Mouse (Mus musculus) c-Kit-negative CD71-positive TER-119-positive erythroid progenitor cells, embryonic 14.5 days (primary cell): Measurements from ENCODE around the gene Ccrl2.
A peak's percentile ranks its signal among the peaks of the same experiment; 100 is the strongest.

Experiments used
- DNase-seq: peaks from one replicate; pipeline ENCODE4 v3.0.0-alpha.2; 2013; ENCODE audit warnings: low read depth, low spot score

The Ccrl2 gene

DNA sequence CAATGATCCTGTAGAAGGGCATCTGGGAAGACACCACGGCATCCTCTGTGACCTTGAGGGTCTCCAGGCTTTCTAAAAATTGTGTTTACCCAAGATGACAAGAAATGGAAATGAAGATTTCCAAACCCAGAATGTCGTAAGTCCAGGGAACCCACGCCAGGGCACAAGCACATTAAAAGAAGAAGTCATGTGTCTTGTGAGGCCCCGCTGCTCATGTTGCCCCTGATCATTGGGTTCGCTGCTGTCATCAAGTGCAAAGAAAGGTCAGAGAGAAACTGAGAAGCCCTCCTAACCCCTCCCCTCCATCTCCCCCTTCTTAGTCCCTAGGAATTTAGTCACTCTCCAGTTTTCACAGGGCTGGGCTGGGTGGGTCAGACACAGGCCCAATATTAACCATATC lies 5.5 kb upstream of the Ccrl2 start:
- DNase-seq = no peak

DNA sequence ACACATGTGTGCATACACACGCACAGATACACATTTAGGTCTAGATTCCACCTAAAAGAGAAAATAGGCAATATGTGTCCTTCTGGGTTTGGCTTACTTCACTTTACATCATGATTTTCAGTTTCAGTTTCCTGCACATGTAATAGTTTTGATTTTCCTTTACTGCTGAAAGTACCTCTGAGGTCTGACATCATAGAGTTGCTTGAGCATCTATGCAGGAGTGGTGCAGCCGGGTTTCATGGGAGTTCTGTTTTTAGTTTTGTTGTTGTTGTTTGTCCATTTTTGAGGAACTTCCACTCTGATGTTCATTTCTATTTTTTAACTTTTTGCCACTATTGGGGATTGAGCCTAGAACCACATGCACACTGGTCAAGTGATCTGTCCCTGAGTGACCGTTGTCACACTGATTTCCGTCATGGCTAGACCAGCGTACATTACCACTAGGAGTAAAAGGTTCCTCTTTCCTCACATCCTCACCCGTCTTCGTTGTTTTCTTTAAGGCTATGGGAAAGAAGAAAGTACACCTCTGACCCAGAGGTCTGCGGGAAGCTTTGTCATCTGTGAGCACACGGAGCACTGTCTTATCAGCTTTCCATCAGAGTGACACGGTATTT lies 1.7 kb upstream of the Ccrl2 start:
- no peak for DNase-seq

DNA sequence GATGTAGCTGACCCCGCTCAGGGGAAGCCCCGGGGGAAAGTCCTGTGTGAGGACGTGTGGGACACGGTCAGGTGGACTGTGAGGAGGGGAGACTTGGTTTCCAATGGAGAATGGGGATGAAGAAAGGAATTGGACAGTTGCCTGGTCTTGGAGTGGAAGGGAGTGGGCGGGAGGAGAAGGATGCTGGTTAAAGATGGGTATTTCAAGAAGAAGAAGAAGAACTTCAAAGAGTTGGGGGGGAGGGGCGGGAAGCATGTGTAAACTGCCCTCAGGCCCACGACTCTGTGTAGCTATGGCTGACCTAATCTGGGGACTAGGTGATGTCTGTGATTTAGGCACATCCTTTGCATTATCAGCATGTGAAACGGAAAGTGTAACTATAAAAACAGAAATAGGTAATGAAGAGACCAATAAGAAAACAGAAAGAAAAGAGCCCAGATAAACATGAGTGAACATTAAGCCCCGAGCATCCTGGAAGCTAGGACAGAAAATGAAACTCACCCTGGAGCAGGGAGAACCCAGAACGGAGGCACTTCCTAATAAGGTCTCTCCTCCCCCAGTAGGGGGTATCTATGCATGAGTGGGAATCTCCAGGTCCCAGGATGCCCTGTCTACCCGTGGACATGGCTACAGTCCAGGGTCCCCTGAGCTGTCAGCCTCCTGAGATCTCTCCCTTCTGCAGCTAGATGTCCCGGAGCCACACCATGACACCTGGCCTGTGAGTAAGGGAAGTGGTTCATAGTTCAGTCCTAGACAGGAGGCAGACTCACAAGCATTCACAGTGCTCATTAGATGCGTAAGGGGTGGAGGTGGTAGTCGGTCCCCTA lies 438 bp upstream of the Ccrl2 start:
- DNase-seq = peak; percentile 29

DNA sequence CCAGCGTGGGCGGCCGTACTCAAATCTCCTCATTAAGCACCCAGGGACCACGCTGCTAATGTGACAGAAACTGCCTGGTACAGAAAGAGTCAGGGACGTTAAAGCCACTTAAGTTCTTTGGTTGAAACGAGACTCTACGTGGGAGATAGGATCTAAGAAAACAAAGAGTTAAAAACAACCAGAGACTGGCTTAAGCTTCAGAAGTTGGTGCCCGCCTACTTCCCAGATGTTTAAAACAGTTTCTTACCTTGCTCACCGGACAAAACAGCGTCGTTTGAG lies 861 bp downstream of the Ccrl2 start:
- no peak for DNase-seq

DNA sequence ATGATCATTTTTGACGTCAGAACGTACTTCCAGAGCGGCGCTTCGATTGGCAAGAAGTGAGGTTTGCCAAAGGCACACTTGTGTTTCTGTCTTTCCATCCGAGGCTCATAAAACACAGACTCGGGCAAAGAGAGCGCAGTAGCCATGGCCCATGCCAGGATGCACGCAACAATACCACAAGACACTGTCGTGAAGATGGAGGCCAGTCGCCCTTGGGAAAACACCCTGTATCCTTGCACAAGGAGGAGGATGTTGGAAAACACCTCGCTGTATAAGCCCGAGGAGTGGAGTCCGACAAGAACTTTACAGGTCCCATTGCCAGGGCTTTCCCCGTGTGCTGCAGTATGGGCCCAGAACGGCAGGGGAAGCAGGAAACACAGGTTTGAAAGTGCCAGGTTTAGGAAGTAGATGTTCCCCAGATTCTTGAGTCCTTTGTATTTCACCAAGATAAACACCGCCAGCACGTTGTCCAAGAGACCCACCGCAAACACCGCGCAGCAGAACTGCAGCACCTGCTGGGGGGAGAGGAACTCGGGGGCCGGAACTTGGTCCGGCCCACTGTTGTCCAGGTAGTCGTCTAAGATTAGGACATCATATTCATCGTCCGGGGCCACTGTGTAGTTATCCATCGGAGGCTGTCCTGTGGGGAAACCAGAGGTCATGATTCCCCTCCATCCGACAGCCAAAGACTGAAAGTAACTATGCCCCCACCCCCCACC lies 1.4 kb downstream of the Ccrl2 start:
- no peak for DNase-seq

DNA sequence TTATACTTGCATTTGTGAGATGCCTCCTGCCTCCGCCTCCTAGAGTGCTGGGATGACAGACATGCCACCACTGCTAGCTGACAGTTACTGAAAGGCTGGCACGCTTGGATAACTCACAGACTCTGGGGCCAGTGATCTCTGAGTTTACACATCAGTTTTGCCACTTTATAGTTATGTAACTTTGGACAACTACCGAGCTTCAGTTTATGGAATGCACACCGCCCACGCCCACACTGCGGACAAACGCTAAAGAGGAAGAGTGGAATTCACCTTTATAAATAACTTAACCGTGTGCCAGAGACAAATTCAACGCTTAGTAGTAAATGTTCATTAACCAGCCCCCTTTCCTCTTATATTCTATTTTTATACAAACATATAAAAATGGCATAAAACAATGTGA lies 2.4 kb downstream of the Ccrl2 start:
- no peak for DNase-seq

DNA sequence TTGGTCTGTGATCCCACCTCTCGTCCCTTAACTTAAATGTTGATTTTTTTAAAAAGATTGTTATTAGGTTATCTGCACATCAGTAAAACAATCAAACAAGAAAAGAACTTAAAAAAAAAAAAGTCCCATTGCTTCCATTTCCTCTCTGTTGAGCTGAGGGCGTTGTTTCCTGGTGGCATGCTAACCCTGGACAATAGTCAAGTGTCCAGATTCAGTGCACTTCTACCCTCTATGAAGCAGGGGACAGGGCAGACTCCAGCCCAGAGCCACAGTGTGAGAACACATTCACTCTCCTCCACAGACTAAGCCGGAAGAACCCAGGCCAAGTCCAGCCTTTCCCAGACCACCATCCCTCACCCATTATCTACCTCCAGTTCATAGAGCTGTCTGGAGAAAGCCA lies 8.9 kb downstream of the Ccrl2 start:
- no peak for DNase-seq

DNA sequence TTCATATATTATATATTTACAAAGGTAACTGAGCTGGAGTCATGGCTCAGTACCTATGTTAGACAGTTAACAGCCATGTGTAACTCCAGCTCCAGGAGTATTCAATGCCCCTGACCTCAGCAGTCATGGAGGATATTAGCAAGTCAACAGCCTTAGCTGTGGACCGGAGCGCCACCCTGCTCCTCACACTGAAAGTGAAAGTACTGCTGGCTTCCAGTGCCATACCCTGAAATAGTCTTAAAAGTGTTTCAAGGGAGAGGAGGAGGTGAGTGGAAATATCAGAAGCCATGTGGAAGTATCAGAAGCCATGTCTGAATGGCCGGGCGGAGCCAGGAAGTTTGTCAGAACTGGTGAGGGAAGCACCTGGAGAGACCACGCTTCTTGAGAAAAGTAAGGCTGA lies 10.1 kb downstream of the Ccrl2 start:
- no peak for DNase-seq

DNA sequence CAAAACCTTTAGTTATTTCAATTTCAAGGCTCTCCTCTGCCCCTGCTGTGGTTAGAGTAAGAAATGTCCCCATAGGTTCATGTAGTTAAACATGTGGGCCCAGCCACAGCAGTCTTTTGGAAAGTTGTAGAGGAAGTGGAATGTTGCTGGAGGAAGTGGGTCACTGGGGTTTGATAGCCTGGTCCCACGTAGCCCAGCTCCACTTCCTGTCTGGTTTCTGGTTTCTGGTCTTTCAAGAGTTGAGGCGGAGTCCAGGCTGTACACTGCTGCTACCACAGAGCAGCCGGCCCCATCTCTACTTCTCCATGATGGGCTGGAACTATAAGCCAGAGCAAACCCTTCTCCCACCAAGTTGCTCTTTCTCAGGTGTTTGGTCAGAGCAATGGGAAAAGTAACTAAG lies 11.1 kb downstream of the Ccrl2 start:
- no peak for DNase-seq

DNA sequence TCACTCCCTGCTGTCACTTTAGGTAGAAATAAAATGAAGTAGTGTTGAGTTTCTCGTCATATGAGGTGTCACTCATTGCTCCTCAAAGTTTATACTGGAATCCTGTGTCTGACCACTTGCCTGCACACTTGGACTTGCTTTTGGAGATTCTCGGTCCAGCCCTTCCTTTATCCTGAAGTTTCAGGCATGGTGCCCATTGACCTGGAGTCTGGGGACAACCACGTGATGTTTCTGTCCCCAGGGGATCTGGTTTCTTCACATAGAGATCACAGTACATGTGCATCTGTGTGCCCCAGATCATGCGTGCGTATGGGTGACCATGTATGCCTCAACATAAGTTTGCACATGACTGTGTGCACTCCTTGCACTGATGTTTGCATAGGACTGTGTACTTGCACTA lies 15.1 kb downstream of the Ccrl2 start:
- DNase-seq = no peak

DNA sequence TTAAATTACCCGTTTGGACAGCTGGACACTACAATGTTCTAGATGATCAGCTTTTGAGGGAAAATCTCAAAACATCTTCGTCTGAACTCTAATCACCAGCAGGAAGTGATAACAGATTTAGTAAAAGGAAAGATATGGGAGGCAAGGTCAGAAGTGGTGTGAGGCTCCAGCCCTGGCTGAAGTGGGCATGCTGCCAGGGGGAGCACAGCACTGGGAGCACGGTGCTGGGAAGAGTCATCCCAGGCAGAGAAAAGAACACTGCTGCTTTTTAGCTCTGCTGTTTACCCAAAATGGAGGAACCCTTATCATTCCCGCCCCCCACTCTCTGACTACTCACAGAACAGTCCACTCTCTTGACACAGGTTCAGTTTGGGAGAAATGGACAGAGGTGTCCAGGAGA lies 17.4 kb downstream of the Ccrl2 start:
- DNase-seq = no peak

DNA sequence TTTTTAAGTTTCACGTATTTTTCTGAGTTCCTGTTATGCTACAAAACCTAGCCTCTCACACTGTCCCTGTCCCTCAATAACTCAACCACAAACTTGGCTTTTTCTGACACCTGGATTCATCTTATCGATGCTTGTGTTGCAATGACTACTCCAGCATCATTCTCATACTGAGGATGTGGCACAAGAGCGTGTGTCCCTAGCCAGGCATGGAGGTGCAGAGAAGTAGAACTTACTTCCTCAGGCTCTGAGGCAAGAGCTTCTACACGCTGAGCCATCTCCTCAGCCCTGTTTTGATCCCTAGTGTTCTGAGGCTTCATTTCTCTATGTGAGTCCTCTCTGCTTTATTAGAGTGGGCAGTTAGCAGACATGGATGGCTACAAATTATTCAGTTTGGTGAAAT lies 23.6 kb downstream of the Ccrl2 start:
- no peak for DNase-seq

DNA sequence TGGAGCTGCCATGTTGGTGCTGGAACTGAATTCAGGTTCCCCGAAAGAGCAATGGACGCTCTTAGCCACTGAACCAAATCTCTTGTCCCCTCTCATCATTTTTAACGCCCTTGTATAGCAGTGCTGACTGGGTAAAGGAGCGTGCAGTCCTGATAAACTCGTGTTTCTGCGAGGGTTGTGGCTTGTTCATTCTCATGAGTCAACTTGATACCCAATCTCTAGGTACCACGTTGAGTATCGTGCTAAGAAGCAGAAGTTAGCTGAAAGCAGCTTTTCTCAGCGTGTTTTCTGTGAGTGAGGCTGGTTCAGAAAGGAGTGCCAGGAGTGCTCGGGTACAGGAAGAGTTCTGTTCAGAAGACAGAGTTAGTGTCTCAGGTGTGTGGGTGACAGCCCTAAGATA lies 30.5 kb downstream of the Ccrl2 start:
- no peak for DNase-seq

DNA sequence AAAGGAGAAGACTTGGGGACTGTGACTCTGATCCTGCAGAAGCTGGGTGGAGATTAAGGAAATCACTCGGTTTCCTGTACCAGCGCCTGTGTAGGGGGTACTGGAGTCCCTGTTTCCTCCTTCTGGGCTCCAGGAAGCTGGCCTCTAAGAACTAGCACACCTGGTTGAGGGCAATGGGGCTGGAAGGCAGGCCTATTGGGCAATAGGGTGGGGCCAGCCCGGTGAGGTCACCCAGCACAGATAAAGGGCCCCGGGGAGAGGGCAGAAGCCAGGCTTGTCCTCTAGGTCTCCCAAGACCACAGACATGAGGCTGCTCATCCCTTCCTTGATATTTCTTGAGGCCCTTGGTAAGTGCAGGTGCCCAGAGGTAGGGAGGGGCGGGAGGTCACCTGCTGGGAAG lies 38.3 kb downstream of the Ccrl2 start, which contains the start of gene Ltf:
Gene Ltf, plus strand, starts transcription at position 250 of the 400 bp plus-strand sequence.
- DNase-seq = no peak

DNA sequence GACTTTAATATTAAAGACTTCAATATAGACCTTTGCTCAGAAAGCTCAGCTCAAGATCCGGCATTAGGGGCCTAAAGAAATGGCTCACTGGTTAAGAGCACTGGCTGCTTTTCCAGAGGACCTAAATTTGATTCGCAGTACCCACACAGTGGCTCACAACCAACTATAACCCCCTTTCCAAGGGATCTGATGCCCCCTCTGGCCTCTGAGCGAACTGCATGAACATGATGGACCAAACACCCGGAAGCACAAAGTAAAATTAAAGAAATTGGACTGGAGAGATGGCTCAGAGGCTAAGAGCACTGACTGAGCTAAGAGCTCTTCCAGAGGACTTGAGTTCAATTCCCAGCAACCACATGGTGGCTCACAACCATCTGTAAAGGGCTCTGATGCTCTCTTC lies 41.7 kb downstream of the Ccrl2 start:
- no peak for DNase-seq

DNA sequence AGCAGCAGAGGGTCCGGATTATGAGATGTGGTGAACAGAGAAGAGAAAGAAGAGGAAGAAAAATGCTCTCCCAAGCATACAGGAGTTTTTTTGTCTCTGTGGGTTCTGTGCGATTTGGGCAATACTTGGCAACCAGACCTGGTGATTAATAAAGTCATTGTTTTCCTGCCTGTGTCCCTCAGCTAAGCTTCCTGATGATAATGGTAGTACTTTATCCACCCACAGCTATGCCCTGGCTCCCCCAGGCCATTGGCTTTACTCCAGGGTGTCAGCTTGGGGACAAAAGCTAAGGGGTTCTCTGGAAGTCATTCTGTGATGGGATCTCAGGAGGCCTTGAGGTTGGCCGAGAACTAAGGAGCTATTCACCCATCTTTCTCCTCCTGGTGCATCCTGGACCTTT lies 45.3 kb downstream of the Ccrl2 start:
- no peak for DNase-seq

DNA sequence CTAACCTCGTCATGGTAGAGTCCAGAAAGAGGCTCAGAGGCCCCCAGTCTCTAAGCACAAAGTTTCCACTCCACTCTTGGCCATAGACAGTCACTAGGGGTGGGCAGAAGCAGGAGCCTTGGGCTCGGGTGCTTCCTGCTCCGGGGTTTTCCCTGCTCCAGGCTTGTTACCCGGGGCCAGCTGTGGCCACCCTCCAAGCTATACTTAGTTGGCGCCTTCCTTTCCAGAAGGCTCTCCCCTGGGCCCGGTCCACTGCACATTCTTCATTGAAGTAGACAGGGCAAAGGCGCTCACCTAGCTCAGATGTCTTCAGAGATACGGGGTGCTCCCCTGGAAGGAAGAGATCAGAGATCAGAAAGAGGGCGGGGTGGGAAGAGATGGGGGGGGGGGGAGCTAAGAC lies 45.8 kb downstream of the Ccrl2 start:
- no peak for DNase-seq

DNA sequence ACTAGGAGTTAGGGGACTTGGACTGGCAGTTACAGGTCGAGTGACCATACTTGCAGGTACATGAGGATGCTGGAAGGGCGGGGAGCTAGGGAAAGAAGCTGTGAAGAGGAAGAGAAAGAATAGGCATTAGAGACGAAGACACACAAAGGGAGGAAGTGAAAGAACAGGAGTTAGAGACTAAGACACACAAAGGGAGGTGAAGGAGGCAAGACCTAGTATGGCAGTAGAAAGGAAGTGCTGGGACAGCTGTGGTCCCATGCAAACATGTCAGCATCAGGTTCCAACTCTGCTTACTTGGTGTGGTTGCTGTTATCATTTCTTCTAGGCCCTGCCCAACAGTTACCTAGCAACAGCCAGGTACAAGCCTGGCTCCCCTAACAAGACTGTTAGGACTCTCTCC lies 47.6 kb downstream of the Ccrl2 start:
- DNase-seq = no peak

DNA sequence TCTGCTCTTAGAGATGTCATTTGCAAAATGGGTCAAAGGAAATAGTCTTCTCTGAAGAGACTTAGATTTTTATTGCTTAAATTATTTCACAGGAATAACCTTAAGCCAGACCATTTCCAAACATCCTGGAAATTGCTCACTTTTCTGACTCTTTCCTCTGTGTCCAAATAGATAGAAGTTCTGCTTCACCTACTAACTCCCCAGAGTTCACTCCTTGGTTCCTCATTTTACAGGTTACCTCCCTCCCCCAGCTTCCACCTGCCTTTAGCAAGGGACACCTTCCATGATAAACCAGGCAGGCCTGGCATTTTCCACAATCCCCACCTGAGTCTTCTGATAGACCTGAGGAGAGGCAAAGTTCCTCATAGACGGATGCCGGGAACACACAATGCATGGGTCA lies 50.8 kb downstream of the Ccrl2 start:
- DNase-seq = no peak
